Mouse (Mus musculus): ENCODE data around the gene Prl2c5. TPM values are rescaled to one million over a fixed set of nuclear protein-coding genes. Genes with fewer than 3 reads are reported as not detected.
"Not testable (repeated sequence)": the region's sequence is repeated elsewhere in the genome, so short reads cannot be mapped to it uniquely, and the experiment has no call there.

Gene Prl2c5
- polyA plus RNA-seq (2012; rRNA removed), result not detected in 2 replicates
- not detected in 2 replicates for polyA plus RNA-seq (2014; fragmentation: Nextera tagmentation; extraction: Ambion mirVana)

- not testable (repeated sequence) for H3K27me3 ChIP-seq (ENCODE audit: control insufficient read depth, insufficient read depth, low read length); DNase-seq (ENCODE audit: low read depth in 3 of 3, low spot score in 3 of 3); H3K36me3 ChIP-seq (replicated peaks; ENCODE audit: control insufficient read depth, insufficient read depth, low read depth); H3K4me3 ChIP-seq (ENCODE audit: insufficient read depth in 1 of 2, low read depth in 2 of 2, low read length in 2 of 2); ATAC-seq (ENCODE audit: insufficient read depth); H3K27ac ChIP-seq; H3K9ac ChIP-seq (replicated peaks); H3K4me1 ChIP-seq (replicated peaks; ENCODE audit: control insufficient read depth in 2 of 2, insufficient read depth in 2 of 2, low read length in 1 of 2); H3K4me2 ChIP-seq (ENCODE audit: low read depth); H3K9me3 ChIP-seq (ENCODE audit: control insufficient read depth, low read length)
- WGBS (ENCODE audit: insufficient replicate concordance), result 37% methylated on average over 2 of the region's 2 CpGs
Measured at GRCm38 (mm10) chr13:13182415-13182814, at the start of gene Prl2c5. Gene Prl2c5, plus strand, starts transcription at chr13:13182715.

GRCm38 (mm10) chr13:13162777-13163485 is 19.6 kb upstream of the Prl2c5 start:
- not testable (repeated sequence) for H3K9ac ChIP-seq (replicated peaks); H3K36me3 ChIP-seq (replicated peaks; ENCODE audit: control insufficient read depth, insufficient read depth, low read depth); DNase-seq (ENCODE audit: low read depth in 3 of 3, low spot score in 3 of 3); H3K27me3 ChIP-seq (ENCODE audit: control insufficient read depth, insufficient read depth, low read length); ATAC-seq (ENCODE audit: insufficient read depth); H3K4me2 ChIP-seq (ENCODE audit: low read depth); H3K27ac ChIP-seq; H3K4me3 ChIP-seq (ENCODE audit: insufficient read depth in 1 of 2, low read depth in 2 of 2, low read length in 2 of 2); H3K9me3 ChIP-seq (ENCODE audit: control insufficient read depth, low read length); H3K4me1 ChIP-seq (replicated peaks; ENCODE audit: control insufficient read depth in 2 of 2, insufficient read depth in 2 of 2, low read length in 1 of 2)
- WGBS (ENCODE audit: insufficient replicate concordance), result 38% methylated on average over 4 of the region's 7 CpGs

DNA sequence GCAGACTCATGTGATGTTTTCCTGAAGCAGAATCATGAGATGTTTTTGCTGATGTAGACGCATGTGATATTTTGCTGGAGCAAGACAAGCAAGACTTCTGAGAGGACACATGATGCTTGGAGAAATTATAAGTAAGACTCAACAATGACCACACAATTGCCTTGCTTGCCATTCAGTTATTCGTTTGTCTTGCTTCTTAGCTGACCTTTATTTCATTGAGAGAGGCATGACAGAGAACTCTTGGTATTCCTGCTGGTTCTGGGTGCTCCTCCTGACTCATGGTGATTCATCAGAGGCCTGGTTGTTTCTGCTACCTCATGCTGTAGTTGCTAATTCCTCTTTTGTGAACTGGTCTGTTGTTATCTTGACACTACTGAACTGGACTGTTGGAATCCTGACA is 13.9 kb upstream of the Prl2c5 start:
- not testable (repeated sequence) for H3K4me3 ChIP-seq (ENCODE audit: insufficient read depth in 1 of 2, low read depth in 2 of 2, low read length in 2 of 2); H3K9me3 ChIP-seq (ENCODE audit: control insufficient read depth, low read length); H3K36me3 ChIP-seq (replicated peaks; ENCODE audit: control insufficient read depth, insufficient read depth, low read depth); H3K27ac ChIP-seq; ATAC-seq (ENCODE audit: insufficient read depth); H3K4me2 ChIP-seq (ENCODE audit: low read depth); H3K27me3 ChIP-seq (ENCODE audit: control insufficient read depth, insufficient read depth, low read length); DNase-seq (ENCODE audit: low read depth in 3 of 3, low spot score in 3 of 3); H3K4me1 ChIP-seq (replicated peaks; ENCODE audit: control insufficient read depth in 2 of 2, insufficient read depth in 2 of 2, low read length in 1 of 2); H3K9ac ChIP-seq (replicated peaks)
- WGBS (ENCODE audit: insufficient replicate concordance), result 46% methylated on average over 2 of the region's 2 CpGs

GRCm38 (mm10) chr13:13173616-13174136 is 8.8 kb upstream of the Prl2c5 start:
- not testable (repeated sequence) for H3K27ac ChIP-seq; H3K9me3 ChIP-seq (ENCODE audit: control insufficient read depth, low read length); DNase-seq (ENCODE audit: low read depth in 3 of 3, low spot score in 3 of 3); H3K27me3 ChIP-seq (ENCODE audit: control insufficient read depth, insufficient read depth, low read length); H3K4me2 ChIP-seq (ENCODE audit: low read depth); H3K36me3 ChIP-seq (replicated peaks; ENCODE audit: control insufficient read depth, insufficient read depth, low read depth); H3K4me3 ChIP-seq (ENCODE audit: insufficient read depth in 1 of 2, low read depth in 2 of 2, low read length in 2 of 2); H3K4me1 ChIP-seq (replicated peaks; ENCODE audit: control insufficient read depth in 2 of 2, insufficient read depth in 2 of 2, low read length in 1 of 2); H3K9ac ChIP-seq (replicated peaks); ATAC-seq (ENCODE audit: insufficient read depth)
- WGBS (ENCODE audit: insufficient replicate concordance), result 42% methylated on average over 1 of the region's 1 CpGs

DNA sequence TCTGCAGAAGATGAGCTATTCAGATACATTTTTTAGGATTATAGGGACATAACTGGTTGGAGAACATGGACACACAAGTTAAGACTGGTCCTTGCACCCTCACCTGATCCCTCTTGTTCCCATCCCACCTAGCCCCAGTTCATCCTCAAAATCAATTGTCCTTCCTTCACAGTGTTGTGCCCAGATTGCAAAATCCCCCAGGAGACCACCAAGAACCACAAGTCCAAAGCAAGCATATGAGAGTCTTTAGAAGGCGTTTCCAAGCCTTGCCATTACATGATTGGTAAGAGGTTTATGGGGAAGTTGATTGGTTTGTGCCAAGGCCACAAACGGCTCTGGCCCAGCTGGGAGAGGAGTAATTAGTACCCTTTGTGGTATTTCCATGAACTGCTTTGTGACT is 6.8 kb upstream of the Prl2c5 start:
- not testable (repeated sequence) for H3K4me2 ChIP-seq (ENCODE audit: low read depth); H3K27ac ChIP-seq; H3K9me3 ChIP-seq (ENCODE audit: control insufficient read depth, low read length); H3K36me3 ChIP-seq (replicated peaks; ENCODE audit: control insufficient read depth, insufficient read depth, low read depth); DNase-seq (ENCODE audit: low read depth in 3 of 3, low spot score in 3 of 3); H3K27me3 ChIP-seq (ENCODE audit: control insufficient read depth, insufficient read depth, low read length); H3K4me1 ChIP-seq (replicated peaks; ENCODE audit: control insufficient read depth in 2 of 2, insufficient read depth in 2 of 2, low read length in 1 of 2); ATAC-seq (ENCODE audit: insufficient read depth); H3K4me3 ChIP-seq (ENCODE audit: insufficient read depth in 1 of 2, low read depth in 2 of 2, low read length in 2 of 2); H3K9ac ChIP-seq (replicated peaks)
- WGBS (ENCODE audit: insufficient replicate concordance), result 23% methylated on average over 2 of the region's 2 CpGs

DNA sequence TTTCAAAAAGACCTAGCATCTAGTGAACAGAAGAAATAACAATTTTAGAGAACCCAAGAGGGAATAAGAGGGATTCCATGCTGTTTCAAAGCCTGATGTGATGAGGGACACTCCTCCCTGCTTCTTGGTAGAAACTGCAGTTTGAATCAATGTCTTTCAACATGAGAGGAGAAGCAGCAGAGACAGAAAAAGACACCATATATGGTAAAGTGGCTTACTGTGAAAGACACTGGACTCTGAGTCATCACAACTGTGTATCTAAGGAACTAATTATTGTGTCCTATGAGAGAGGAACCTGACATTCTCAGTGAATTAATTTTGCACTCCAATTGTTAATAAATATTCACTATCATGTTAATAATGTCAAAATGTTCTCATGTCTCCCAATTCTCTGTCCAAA is 28.7 kb downstream of the Prl2c5 start:
- H3K9ac ChIP-seq (replicated peaks); H3K36me3 ChIP-seq (replicated peaks; ENCODE audit: control insufficient read depth, insufficient read depth, low read depth); H3K9me3 ChIP-seq (ENCODE audit: control insufficient read depth, low read length); H3K27me3 ChIP-seq (ENCODE audit: control insufficient read depth, insufficient read depth, low read length); H3K4me2 ChIP-seq (ENCODE audit: low read depth); H3K4me3 ChIP-seq (ENCODE audit: insufficient read depth in 1 of 2, low read depth in 2 of 2, low read length in 2 of 2); DNase-seq (ENCODE audit: low read depth in 3 of 3, low spot score in 3 of 3); H3K4me1 ChIP-seq (replicated peaks; ENCODE audit: control insufficient read depth in 2 of 2, insufficient read depth in 2 of 2, low read length in 1 of 2); H3K27ac ChIP-seq; ATAC-seq (ENCODE audit: insufficient read depth): not testable (repeated sequence)

GRCm38 (mm10) chr13:13216363-13216762 is 33.8 kb downstream of the Prl2c5 start:
- not testable (repeated sequence) for H3K36me3 ChIP-seq (replicated peaks; ENCODE audit: control insufficient read depth, insufficient read depth, low read depth); DNase-seq (ENCODE audit: low read depth in 3 of 3, low spot score in 3 of 3); ATAC-seq (ENCODE audit: insufficient read depth); H3K4me1 ChIP-seq (replicated peaks; ENCODE audit: control insufficient read depth in 2 of 2, insufficient read depth in 2 of 2, low read length in 1 of 2); H3K27me3 ChIP-seq (ENCODE audit: control insufficient read depth, insufficient read depth, low read length); H3K9me3 ChIP-seq (ENCODE audit: control insufficient read depth, low read length); H3K27ac ChIP-seq; H3K4me3 ChIP-seq (ENCODE audit: insufficient read depth in 1 of 2, low read depth in 2 of 2, low read length in 2 of 2); H3K4me2 ChIP-seq (ENCODE audit: low read depth); H3K9ac ChIP-seq (replicated peaks)
- WGBS (ENCODE audit: insufficient replicate concordance), result 44% methylated on average over 2 of the region's 2 CpGs

GRCm38 (mm10) chr13:13220231-13220630 is 37.7 kb downstream of the Prl2c5 start:
- not testable (repeated sequence) for H3K9me3 ChIP-seq (ENCODE audit: control insufficient read depth, low read length); H3K4me3 ChIP-seq (ENCODE audit: insufficient read depth in 1 of 2, low read depth in 2 of 2, low read length in 2 of 2); H3K27ac ChIP-seq; H3K36me3 ChIP-seq (replicated peaks; ENCODE audit: control insufficient read depth, insufficient read depth, low read depth); H3K4me2 ChIP-seq (ENCODE audit: low read depth); H3K4me1 ChIP-seq (replicated peaks; ENCODE audit: control insufficient read depth in 2 of 2, insufficient read depth in 2 of 2, low read length in 1 of 2); H3K27me3 ChIP-seq (ENCODE audit: control insufficient read depth, insufficient read depth, low read length); H3K9ac ChIP-seq (replicated peaks); DNase-seq (ENCODE audit: low read depth in 3 of 3, low spot score in 3 of 3); ATAC-seq (ENCODE audit: insufficient read depth)
- 46% methylated on average over 5 of the region's 5 CpGs for WGBS (ENCODE audit: insufficient replicate concordance)

All from liver, embryonic 14.5 days (tissue).